Mouse (Mus musculus) liver, adult 2 months (tissue): Measurements from ENCODE around the gene Nebl.

ENCODE experiments used
- CTCF ChIP-seq: fragments of 200-500 bp; IDR thresholded peaks from 2 replicates; pipeline ENCODE4 v1.5.1; 2011; ENCODE audit warnings: low read depth, low read length, control low read depth
- POLR2A ChIP-seq: fragments of 200-500 bp; IDR thresholded peaks from 2 replicates; pipeline ENCODE4 v1.6.1; 2011; ENCODE audit warnings: low read length, control low read depth; ENCODE audit not compliant: insufficient read depth; ENCODE audit errors: extremely low read depth

DNA sequence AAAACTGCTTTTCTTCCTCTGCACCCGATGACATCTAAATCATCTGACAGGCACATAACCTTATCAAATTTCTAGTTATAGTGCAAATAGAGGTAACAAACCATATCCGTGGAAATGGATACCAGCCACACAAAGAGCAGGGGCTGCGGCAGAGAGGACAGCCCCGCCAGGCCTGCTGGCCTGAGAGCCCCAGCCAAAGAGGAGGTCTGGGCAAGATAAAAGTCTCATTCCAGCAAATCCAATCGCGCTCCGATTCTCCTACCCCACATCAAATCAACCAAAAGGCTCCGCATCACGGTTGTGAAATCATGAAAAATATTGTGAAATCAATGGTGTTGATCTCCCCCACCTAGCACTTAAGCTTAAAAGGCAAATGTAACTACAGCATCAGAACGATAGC lies 191.5 kb downstream of the Nebl start:
- TF ChIP-seq POLR2A (no peak), CTCF (no peak)
